Mouse (Mus musculus) gastrocnemius, postnatal 4 days (tissue): ENCODE data around the gene Zbtb20. TPM values are rescaled to one million over a fixed set of nuclear protein-coding genes. Genes with fewer than 3 reads are reported as not detected.

Experiments used
- DNase-seq, 2 experiments: peaks; one replicate each; pipeline ENCODE4 v3.0.0; 2021 to 2022; ENCODE audit warnings: low spot score in 2 of 2, mixed read lengths in 2 of 2
- total RNA-seq, 2 experiments: library from RNA; stranded (reverse); gene quantifications; 2 replicates each; pipeline ENCODE4 v1.2.3; 2021

Gene Zbtb20
- total RNA-seq, 2 experiments from 2014 or later = 93.9 to 114 TPM

GRCm38 (mm10) chr16:43431514-43432371 is 556.1 kb downstream of the Zbtb20 start:
- no peak for DNase-seq

- DNase-seq = no peak
Observed at GRCm38 (mm10) chr16:43434941-43435340, 559.3 kb downstream of the Zbtb20 start.

DNA sequence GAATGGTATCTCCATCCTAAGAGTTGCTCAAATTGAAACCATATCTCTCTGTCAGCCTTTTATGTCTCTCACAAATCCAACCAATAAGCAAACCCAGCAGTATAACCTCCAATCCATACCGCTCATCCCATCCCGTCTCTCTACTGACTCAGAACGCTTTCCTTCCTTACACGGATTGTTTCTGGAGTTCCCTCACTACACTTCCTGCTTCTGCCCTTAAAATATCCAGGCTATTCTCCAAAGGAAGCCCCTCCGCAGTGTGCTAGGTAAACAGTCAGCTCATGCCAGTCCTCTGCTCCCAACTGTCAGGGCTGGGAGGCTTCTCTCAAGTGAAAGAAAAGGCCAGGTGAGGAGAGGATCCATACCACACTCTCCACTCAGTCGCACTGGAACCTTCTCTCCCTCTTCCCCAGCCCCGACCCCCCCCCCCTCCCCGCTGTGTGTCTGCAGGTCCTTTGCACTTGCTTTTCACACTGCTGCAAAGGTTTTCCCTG is 563.2 kb downstream of the Zbtb20 start:
- no peak for DNase-seq

- DNase-seq = no peak
Observed at GRCm38 (mm10) chr16:43441392-43441791, 565.7 kb downstream of the Zbtb20 start.

GRCm38 (mm10) chr16:43443034-43443433 is 567.4 kb downstream of the Zbtb20 start:
- DNase-seq = no peak

DNA sequence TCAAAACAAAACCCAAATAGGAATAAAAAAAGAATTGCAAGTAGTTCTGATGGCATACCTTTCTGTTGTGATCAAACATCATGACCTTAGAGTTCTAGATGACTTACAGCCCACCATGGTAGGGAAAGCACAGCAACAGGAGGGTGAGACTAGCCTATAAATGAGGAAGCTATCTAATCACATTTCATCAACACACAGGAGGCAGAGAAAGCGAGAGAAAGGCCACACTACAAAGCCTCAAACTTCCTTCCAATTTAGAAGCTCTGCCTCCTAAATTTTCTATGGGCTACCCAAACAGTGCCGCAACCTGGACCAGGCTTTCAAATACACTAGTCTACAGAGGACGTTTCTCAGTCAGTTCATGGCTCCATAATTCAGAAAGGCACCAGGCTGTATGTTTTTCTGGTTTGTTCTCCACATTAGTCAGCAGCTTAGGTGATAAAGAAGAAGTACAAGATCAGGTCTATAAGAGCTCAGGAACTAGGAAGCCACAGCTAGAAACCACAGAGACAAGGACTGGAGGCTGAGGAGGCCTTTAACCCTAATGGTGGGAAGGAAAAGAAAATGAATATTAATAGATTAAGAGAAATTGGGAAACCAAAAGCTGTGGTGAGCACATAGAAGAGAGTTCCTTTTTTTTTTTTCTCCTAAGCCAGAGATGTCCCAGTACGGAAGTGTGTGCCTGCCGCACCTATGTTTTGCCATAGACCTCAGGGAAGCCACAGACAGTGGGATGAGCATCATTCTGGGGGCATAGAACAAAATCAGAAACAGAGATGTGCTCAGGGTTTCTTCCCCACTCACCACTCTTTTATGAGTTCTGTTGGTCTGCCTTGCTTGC is 572.7 kb downstream of the Zbtb20 start:
- no peak for DNase-seq

DNA sequence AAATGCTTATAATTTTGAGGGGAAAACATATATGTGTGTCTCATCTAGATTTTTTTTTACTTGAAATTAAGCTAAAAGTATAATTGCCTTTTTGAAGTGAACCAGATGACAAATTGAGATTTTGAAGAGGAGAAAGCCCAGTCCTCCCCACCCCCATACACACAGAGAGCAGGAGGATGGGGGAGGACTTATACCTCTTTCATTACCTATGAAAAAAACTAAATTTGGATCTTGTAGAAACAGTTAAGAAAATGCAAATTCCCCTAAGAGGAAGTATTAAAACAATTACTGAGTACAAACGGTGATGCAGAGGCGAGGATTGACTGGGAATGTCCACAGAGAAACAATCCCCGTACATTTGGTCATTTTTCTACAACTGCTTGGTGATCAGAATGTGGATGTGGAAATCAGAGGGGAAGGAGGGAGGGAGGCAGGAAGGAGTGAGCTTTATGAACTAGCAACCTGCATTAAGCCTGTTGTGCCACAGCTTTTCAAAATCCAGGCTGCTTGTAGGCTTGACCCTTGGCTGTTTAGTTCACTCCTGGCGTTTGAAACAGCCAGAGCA is 578.8 kb downstream of the Zbtb20 start:
- no peak for DNase-seq

DNA sequence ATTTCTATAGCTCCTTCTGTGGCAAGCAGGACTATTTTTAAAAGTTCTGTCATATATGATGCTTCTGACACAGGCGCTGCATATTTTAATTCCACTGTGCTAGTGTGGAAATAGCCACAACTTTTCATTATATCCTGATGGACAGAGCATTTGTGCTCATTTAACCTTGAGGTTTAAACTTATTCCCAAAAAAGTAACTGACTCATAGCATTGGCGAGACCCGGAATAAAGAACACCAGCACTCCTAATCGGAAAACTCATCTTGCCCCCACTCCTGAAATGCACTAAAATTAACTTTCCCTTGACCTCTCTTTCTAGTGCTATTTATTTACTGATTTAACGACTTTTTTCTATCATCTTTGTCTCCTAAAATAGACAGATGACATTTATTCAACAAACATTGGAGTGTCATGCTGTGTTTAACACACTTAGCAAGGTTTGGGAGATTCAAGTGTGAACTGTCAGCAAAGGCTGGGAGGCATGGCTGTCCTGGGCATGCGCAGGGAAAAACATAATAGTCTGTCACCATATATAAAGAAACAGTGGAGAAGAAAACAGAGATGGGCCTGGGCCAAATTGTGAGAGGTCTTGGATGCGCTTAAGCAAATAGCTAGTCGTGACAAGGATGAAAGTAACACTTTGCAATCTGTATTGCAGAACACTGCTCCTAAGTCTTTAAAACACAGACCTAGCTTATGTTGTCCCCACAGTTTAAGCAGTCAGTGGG is 580.9 kb downstream of the Zbtb20 start:
- DNase-seq = no peak

DNA sequence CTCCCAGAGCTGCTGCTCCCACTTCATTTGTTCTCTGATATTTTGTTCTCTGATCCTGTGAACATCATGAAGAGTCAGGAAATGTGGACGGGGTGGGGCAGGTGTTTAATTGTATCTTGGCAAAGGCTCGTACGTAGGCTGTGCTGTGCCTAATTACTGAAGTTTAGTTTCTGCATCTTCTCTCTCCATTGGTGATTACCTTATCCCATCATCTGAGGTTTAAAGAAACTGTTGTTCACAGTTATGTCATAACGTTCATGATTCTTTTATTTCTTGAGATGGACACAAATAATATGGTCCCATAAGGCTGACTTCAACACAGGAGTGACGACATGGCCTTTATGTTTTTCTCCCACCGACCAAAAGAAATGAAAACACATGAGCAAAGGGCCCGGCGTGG is 582.1 kb downstream of the Zbtb20 start:
- no peak for DNase-seq

DNA sequence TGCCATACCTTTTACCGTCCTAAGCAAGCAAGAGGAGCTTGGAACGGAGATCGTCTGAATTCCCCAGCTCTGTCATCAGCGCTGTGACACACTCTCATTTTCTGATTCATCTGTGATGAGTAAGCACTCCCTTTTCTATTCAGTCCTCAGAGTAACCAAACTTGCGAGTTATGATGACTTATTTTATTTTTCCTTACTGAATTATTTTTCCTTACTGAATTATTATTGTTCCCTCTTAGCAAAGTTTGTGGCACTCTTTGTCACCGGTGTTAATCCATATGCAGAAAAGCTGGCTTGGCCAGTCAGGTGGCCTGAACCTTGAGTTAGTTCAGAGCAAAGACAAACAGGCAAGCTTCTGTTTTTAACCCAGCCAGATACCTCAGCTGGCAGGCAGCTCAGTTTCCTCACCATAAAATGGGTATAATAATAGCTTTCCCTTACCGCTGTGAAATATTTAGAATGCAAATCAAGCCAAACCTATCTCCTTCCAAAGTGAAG is 583.1 kb downstream of the Zbtb20 start:
- DNase-seq = no peak

GRCm38 (mm10) chr16:43461745-43462378 is 586.2 kb downstream of the Zbtb20 start:
- no peak for DNase-seq

DNA sequence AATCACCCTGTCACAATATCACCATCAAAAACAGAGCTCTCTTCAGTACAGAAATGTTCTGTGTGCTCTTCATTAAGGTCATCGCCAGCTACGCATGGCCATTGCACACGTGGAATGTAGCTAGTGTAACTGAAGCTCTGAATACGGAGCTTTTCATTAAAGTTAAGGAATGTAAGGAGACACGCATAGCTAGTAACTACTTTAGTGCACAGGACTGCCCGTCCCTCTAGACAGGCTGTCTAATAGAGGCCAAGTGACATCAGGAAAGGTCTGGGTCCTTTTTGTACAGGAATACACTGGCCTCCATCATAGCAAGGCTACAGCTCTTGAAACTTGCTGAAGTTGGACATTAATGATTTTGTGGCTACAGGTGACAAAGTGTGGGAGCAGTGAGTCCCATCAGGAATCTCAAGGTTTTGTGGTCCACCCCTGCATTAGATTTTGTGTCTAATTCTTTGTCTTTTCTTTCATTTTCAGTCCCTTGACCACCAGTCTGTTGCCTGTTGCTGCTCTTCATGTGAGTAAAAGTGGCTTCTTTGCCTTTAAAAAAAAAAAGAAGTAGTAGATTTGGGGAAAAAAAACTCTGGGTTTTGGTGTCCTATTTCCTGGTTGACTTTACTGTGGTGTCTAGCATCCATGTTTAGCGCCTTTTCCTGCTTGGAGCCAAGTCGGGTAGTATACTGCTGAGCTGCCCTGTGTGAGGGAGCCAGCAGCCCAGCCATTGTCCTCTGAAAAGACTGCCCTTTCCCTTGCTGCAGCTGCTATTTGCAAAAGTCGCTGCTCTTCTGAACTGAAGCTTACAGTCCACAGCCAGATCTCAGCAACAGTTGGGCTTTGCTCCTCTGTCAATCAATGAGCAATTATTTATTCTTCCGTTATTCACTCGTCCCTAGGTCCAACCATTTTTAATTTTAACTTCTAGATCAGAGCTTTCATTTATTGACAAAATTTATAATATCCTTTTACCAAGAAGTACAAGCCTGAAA is 587.1 kb downstream of the Zbtb20 start:
- DNase-seq = peak in 1 of 2 experiments; percentile 49

DNA sequence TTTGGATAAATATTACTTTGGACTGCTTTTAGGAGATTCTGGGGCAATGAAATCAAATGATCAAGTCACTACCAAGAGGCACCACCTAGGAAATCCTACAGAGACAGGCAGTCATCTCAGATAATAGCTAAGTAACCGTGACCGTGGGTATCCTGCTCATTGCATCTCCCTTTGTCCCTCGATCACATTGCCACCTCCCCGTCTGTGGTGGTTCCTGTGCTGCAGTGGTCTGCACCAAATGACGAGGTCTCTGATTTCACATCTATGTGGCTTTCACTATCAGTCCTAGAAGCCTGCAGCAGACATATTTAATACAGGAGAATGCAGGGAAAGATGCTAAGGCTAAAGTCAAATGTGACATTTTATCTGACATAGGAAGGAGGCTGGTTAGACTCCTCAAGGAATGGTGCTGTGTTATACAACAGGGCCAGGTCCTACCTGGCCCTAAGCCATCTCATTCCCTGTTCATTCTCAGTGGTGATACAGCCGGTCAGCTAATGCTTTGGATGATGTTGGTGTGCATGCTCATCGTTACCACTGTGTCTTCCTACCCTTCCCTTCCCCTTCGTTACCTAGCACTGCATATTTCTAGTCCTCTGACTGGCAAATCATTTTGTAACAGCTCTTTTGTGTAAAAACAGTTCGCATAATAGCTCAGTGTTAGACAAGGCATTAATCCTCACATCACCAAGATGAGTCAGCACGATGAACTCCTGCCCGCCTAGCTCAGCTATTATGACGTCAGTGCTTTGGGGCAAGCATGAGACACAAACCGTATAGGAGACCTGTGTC is 588.2 kb downstream of the Zbtb20 start:
- DNase-seq = no peak

- DNase-seq = peak; percentile 28 to 60
Observed at GRCm38 (mm10) chr16:43464476-43465080, 588.9 kb downstream of the Zbtb20 start.

DNA sequence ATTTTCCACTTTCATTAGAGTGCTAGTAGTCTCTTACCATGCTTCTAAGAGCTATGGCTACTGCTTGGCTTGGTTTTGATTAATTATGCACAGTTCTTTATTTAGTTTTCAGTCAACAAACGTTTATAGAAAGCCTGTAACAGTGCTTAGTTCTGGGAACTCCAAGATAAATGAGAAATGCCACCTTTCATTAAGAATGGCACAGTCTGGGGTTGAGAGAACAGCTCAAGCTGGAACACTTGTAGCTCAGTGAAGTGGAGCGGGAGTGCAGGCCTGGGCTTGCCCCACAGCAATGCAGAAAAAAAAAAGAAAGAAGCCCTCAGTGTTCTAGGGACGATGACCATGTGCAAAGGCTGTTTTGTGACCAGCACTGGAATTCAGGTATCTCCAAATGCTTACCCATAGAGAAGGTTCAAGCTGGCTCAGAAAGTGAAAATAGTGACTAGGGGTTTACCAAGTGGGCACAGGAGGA is 589.7 kb downstream of the Zbtb20 start:
- DNase-seq = no peak

DNA sequence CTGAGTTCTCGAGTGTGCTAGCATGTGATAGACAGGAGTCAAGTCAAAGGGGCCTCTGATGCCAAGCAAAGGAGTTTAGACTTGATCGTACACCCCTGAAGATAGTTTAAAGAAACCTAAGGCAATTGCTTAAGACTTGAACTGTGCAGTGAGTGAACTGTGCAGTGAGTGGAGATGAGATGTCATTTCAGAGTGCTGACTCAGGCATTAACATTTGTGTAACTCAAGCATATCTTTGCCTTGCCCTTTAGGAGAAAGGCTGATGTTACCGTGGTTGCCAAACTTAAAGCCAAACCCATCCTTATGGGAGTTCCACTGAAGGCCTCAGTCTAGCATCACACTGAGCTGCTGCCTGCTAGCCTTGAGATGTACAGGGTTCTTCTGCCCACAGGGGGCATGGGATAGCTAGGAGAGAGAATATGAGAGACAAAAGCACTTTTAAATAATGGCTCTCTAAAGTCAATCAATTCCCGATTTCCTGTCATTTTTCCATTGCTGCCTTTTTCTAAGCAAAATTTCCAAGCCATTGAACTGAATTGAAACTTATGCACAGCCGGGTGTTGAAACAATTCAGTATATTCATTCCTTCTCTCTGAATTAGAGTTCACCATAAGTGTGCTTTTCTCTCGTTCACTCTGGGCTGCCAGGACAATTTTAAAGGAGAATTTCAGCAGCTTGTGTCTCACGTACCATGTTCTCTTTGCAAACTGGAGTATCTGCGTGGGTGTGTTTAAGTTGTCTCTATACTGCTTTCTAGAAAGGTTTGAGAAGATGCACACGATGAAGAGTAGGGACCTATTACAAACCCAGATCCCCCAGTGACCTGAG is 590.5 kb downstream of the Zbtb20 start:
- DNase-seq = no peak

DNA sequence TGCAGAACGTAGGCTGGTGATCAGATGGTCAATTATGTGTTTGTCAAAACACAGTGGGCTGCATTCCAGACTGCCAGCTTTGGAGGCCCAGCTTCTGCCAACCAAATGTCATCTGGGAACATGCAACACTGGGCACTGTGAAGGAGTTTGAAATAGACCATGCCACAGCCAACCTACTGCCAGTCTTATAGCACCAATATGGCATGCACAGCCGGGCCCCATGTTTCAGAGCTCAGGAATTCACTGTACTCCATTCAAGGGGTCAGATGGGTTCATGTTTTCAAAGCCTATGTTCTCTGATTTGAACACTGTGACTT is 591.0 kb downstream of the Zbtb20 start:
- DNase-seq = no peak
